Mouse (Mus musculus) embryonic facial prominence, embryonic 14.5 days (tissue): Measurements from ENCODE around the gene Arpc5. TPM values are rescaled to one million over a fixed set of nuclear protein-coding genes. Genes with fewer than 3 reads are reported as not detected.

Experiments used
- ATAC-seq: fragments of 200-750 bp; cut with Nextera tagmentation; 2 replicates; pipeline ENCODE4 v1.8.0; 2017; ENCODE audit warnings: low read depth, moderate number of reproducible peaks, moderate TSS enrichment
- DNase-seq: peaks from one replicate; pipeline ENCODE4 v3.0.0-alpha.2; 2015; ENCODE audit warnings: low spot score
- H3K27ac ChIP-seq: fragments of 300-500 bp; sonication (generic); replicated peaks from 2 replicates; pipeline ENCODE4 v1.5.1; 2014; ENCODE audit warnings: low read depth, mild to moderate bottlenecking, low read length, moderate library complexity
- H3K27me3 ChIP-seq: fragments of 300-500 bp; sonication (generic); replicated peaks from 2 replicates; pipeline ENCODE4 v1.6.1; 2014; ENCODE audit warnings: low read length; ENCODE audit not compliant: control insufficient read depth, insufficient read depth
- H3K36me3 ChIP-seq: fragments of 300-500 bp; sonication (generic); 2 replicates; pipeline ENCODE4 v1.6.1; 2014; ENCODE audit warnings: low read length, mixed read lengths; ENCODE audit not compliant: control insufficient read depth, insufficient read depth
- H3K4me1 ChIP-seq: fragments of 300-500 bp; sonication (generic); 2 replicates; pipeline ENCODE4 v1.6.1; 2014; ENCODE audit warnings: antibody characterized with exemption, low read length; ENCODE audit not compliant: control insufficient read depth, insufficient read depth
- H3K4me2 ChIP-seq: fragments of 300-500 bp; sonication (generic); 2 replicates; pipeline ENCODE4 v1.6.1; 2014; ENCODE audit warnings: low read depth, mild to moderate bottlenecking, low read length, moderate library complexity, mixed read lengths
- H3K4me3 ChIP-seq: fragments of 300-500 bp; sonication (generic); 2 replicates; pipeline ENCODE4 v1.5.1; 2014; ENCODE audit warnings: low read depth, mild to moderate bottlenecking, low read length
- H3K9ac ChIP-seq: fragments of 300-500 bp; sonication (generic); 2 replicates; pipeline ENCODE4 v1.6.1; 2014; ENCODE audit warnings: low read depth, mild to moderate bottlenecking, low read length, moderate library complexity, mixed read lengths
- H3K9me3 ChIP-seq: fragments of 300-500 bp; sonication (generic); 2 replicates; pipeline ENCODE4 v1.6.1; 2016; ENCODE audit warnings: low read length; ENCODE audit not compliant: control insufficient read depth
- WGBS: fragments of 180-500 bp; shearing (Covaris S2); extraction: QIAGEN DNeasy Blood & Tissue Kit; methylation state at CpG from one replicate; pipeline ENCODE4 v1.1.7; 2014; 5-methylcytosine and 5-hydroxymethylcytosine counted together
- polyA plus RNA-seq: library from polyadenylated mRNA; unstranded; fragments of >200 nt; fragmentation: Nextera tagmentation; extraction: Ambion mirVana; gene quantifications from 2 replicates; pipeline ENCODE4 v1.2.1, GENCODE M21; 2014

Gene Arpc5
- 267 and 269 TPM in 2 replicates for polyA plus RNA-seq

DNA sequence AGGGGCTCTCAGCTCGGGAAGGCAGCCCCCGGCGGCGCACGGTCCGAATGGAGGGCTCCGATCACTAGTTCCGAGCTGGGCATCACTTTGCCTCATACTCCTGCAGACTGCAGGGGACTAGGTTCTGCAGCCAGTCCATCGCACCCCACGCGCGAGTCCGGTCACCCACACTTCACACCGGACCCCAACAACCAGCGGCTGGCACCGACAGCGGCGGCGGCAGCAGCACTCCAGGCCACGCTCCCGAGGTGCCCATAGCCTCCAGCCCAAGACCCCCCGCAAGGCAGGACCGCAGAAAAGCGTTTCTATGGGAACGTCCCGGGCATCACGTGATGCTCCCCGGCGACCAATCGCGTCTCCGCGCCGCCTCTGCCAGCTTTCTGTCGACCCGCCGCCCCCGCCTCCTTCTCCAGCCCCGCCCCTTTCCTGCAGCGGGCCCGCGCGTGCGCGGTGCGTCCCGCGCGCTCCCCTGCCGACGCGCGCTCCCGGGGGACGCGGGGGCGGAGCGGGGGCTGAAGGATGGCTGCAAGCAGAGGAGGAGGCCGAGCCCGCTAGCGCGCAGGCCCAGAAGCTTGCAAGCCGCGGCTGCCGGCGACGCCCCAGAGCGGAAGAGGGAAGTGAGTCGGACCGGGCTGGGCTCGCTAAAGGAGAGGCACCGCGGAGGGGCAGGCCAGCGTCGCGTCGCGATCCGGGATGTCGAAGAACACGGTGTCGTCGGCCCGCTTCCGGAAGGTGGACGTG is at the start of gene Arpc5, which contains the start of gene Rgl1:
Gene Arpc5, plus strand, starts transcription at position 511 of the 741 bp plus-strand sequence.
Gene Rgl1, minus strand, starts transcription at position 320 of the 741 bp plus-strand sequence.
- WGBS, result 0% methylated on average over 18 of the region's 86 CpGs
- Histone ChIP-seq H3K36me3 (peaks cover 24% of the 10 kb centered on the region), H3K4me2 (peak within 1 kb of the TSS; percentile 98), H3K9ac (peak within 1 kb of the TSS; percentile 94), H3K27me3 (peaks cover 3% of the 10 kb centered on the region; the same call in 1 of the 2 replicates), H3K9me3 (no peaks in the 10 kb centered on the region), H3K27ac (peak within 1 kb of the TSS; percentile 74), H3K4me3 (peak within 1 kb of the TSS; percentile 96), H3K4me1 (no peaks in the 10 kb centered on the region; the same call in 1 of the 2 replicates)
- peak; percentile 98 for DNase-seq
- peak; percentile 98 for ATAC-seq

DNA sequence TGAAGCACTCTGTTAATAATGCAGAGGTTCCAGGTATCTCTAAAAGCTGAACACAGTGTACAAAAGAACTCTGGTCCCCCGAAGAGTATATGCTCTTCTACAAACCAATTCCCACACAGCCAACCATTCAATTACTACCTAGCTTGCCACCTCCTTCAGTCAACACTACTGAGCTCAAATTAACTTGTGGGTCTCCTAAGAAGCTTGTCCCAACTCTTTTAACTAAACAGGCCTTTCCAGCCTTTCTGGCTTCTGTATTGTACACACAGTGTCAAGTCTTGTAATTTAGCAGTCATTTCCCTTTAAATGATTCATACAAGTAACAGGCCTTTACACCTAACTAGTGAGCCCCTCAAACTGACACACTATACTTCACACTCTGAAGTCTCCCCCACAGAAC is 49.0 kb upstream of the Arpc5 start:
- Histone ChIP-seq H3K4me2 (no peak overlapping the region), H3K4me3 (no peak overlapping the region), H3K9ac (no peak overlapping the region), H3K27me3 (no peaks in the 10 kb centered on the region), H3K9me3 (no peaks in the 10 kb centered on the region), H3K36me3 (no peaks in the 10 kb centered on the region), H3K27ac (no peak overlapping the region), H3K4me1 (0 out of 2 replicates have a peak, but pooled peaks cover 5% of the 10 kb centered on the region)
- 88% methylated on average over 1 of the region's 1 CpGs for WGBS
- DNase-seq, result peak; percentile 35
- ATAC-seq, result no peak; the same call in 1 of the 2 replicates

DNA sequence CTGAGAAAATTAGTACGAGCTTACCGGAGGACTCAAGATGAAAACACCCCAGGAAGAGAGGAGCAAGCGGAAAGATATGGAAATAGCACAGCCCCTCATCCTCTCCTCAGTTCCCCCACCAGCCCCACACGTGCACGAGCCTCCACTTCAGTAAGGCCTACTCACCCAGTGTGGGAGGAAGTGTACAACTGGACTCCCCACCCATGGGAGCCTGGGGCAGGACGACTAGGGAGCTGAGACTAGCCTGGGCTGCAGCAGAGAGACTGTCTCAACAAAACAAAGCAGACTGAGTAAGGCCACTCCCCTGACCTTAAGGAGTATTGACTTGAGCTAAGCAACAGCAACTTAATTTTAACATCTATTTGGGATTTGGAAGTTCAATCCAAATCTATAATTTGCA is 48.1 kb upstream of the Arpc5 start:
- Histone ChIP-seq H3K4me2 (no peak overlapping the region), H3K4me3 (no peak overlapping the region), H3K9me3 (no peaks in the 10 kb centered on the region), H3K9ac (no peak overlapping the region), H3K27ac (no peak overlapping the region), H3K27me3 (no peaks in the 10 kb centered on the region), H3K36me3 (no peaks in the 10 kb centered on the region), H3K4me1 (0 out of 2 replicates have a peak, but pooled peaks cover 5% of the 10 kb centered on the region)
- WGBS, result 48% methylated on average over 6 of the region's 6 CpGs
- no peak for ATAC-seq
- no peak for DNase-seq

DNA sequence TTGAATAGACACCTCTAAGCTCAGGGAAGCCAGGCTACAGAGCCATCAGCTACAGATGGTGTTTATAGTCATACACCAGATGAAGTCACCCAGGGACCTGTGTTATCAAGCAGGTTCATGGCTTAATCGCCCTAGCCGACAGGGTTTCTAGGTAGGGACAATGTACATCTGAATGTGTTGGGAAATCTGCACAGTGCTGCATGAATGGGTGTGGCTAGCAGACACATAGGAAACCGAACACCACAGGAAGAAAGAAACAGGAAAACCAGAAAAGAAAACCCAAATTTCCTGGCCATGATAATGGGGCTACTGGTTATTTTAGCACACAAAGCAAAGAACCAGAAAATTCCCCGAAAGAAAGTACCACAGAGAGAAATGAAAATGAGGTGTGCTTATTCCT is 45.4 kb upstream of the Arpc5 start:
- WGBS, result 80% methylated on average over 4 of the region's 4 CpGs
- H3K27me3 ChIP-seq, result no peaks in the 10 kb centered on the region
- H3K27ac ChIP-seq, result no peak overlapping the region
- no peaks in the 10 kb centered on the region for H3K9me3 ChIP-seq
- H3K9ac ChIP-seq, result no peak overlapping the region
- H3K4me1 ChIP-seq, result 0 out of 2 replicates have a peak, but pooled peaks cover 2% of the 10 kb centered on the region
- DNase-seq, result no peak
- H3K36me3 ChIP-seq, result no peaks in the 10 kb centered on the region
- H3K4me2 ChIP-seq, result no peak overlapping the region
- no peak for ATAC-seq
- no peak overlapping the region for H3K4me3 ChIP-seq

DNA sequence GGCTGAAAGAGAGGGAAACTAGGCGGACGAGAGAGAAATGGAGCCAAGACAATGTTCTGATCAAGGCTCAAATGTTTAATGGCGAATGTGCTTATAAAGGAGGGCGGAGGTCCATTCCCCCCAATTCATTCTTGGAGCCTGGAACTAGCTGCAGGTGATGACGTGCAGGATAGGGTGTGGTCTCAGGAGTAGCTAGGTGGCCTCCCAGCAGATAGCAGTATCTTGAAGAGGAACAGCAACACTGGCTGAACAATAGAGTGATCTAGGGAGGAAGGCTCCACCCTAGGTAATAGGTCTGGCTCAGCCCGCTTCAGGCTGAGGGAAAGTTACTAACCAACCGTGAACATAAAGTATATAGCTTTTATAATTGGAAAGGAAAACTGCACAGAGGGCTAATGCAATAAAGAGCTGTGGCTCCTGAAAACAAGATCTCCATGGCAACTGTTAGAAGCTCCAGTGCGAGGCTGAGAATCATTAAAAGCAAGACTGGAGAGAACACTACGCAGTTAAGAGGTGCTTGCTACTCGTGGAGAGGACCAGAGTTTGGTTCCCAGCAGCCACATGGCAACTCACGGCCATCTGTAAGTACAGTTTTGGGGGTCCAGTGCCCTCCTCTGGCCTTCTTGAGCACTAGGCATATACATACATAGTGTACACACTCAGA is 44.7 kb upstream of the Arpc5 start:
- WGBS, result 81% methylated on average over 11 of the region's 11 CpGs
- H3K9ac ChIP-seq, result no peak overlapping the region
- no peaks in the 10 kb centered on the region for H3K9me3 ChIP-seq
- H3K4me1 ChIP-seq, result 0 out of 2 replicates have a peak, but pooled peaks cover 2% of the 10 kb centered on the region
- no peaks in the 10 kb centered on the region for H3K27me3 ChIP-seq
- H3K36me3 ChIP-seq, result no peaks in the 10 kb centered on the region
- DNase-seq, result no peak
- H3K27ac ChIP-seq, result no peak overlapping the region
- H3K4me3 ChIP-seq, result no peak overlapping the region
- no peak for ATAC-seq
- H3K4me2 ChIP-seq, result no peak overlapping the region

DNA sequence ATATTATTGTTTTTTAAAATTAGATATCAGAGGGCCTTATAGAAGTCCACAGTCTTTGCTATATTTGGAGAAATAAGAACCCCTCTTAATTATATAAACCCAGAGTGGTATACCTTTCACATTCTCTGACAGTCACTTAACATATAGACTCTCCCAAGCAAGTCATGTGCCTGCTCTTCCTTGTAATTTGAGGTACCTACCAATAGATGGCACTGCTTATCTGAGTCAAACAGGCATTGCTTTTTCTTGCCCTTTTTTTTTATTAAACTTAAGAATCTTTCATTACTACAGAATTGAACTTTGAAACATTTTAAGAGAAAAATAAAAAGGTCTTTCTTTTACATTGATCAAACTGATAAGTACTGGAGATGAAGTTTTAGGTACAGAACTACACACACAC is 42.1 kb upstream of the Arpc5 start:
- Histone ChIP-seq H3K9ac (no peak overlapping the region), H3K4me3 (no peak overlapping the region), H3K36me3 (no peaks in the 10 kb centered on the region), H3K4me2 (no peak overlapping the region), H3K27ac (no peak overlapping the region), H3K4me1 (0 out of 2 replicates have a peak, but pooled peaks cover 2% of the 10 kb centered on the region), H3K9me3 (no peaks in the 10 kb centered on the region), H3K27me3 (no peaks in the 10 kb centered on the region)
- no peak for ATAC-seq
- DNase-seq, result no peak

DNA sequence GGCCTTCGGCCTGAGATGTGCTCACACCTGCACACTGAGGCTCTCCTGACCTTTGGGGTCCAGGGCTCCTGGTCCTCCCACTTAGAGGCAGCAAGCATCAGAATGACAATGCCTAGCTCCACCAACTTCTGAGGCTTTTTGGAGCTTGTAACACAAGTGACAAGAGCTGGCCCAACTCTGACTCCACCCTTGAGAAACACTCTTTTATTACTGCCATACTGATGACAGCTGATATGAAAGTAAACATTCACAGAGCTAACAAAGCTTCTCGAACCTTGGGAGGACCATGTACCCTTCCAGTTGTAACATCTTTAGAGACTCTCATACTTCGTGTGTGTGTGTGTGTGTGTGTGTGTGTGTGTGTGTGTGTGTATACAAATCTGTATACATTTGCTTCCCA is 40.2 kb upstream of the Arpc5 start:
- 0 out of 2 replicates have a peak, but pooled peaks cover 2% of the 10 kb centered on the region for H3K4me1 ChIP-seq
- no peaks in the 10 kb centered on the region for H3K27me3 ChIP-seq
- no peak for DNase-seq
- no peak for ATAC-seq
- no peaks in the 10 kb centered on the region for H3K9me3 ChIP-seq
- no peak overlapping the region for H3K27ac ChIP-seq
- WGBS, result 66% methylated on average over 3 of the region's 3 CpGs
- H3K4me2 ChIP-seq, result no peak overlapping the region
- H3K9ac ChIP-seq, result no peak overlapping the region
- H3K36me3 ChIP-seq, result no peaks in the 10 kb centered on the region
- no peak overlapping the region for H3K4me3 ChIP-seq

DNA sequence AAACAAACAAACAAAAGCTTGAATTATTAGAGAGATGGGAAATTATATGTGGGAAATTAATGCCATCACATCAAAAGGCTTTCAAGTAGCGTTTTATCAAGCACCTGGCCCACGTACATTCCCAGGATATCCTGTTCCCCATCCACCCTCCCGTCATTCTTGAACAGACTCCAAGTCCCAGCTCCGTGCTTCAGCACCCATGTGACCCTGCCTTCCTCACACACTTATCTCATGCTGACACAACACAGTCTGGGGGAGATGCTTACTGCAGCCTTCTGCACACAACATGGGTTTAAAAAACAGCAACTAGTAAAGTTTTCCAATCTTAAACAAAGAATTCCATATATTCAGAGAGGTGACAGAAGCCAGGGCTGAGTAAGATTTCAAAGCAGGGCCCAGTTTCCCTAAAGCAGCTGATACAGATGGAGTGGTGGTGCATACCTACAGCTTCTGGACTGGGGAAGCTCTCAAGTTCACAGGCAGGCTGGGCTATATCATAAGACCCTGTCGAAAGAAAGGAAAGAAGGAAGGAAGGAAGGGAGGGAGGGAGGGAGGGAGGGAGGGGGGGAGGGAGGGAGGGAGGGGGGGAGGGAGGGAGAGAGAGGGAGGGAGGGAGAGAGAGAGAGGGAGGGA is 38.6 kb upstream of the Arpc5 start:
- no peaks in the 10 kb centered on the region for H3K9me3 ChIP-seq
- no peak overlapping the region for H3K27ac ChIP-seq
- H3K4me2 ChIP-seq, result no peak overlapping the region
- H3K27me3 ChIP-seq, result no peaks in the 10 kb centered on the region
- no peak overlapping the region for H3K4me3 ChIP-seq
- WGBS, result 38% methylated on average over 5 of the region's 5 CpGs
- no peak overlapping the region for H3K9ac ChIP-seq
- no peak for ATAC-seq
- no peak for DNase-seq
- 0 out of 2 replicates have a peak, but pooled peaks cover 4% of the 10 kb centered on the region for H3K4me1 ChIP-seq
- H3K36me3 ChIP-seq, result no peaks in the 10 kb centered on the region
